Mouse (Mus musculus) lung, postnatal 4 days (tissue): ENCODE results near the gene Gpr179.
"Not testable (repeated sequence)": the region's sequence is repeated elsewhere in the genome, so short reads cannot be mapped to it uniquely, and the experiment has no call there.

Experiments used
- DNase-seq, 2 experiments: peaks; one replicate each; pipeline ENCODE4 v3.0.0; 2021

The Gpr179 gene

DNA sequence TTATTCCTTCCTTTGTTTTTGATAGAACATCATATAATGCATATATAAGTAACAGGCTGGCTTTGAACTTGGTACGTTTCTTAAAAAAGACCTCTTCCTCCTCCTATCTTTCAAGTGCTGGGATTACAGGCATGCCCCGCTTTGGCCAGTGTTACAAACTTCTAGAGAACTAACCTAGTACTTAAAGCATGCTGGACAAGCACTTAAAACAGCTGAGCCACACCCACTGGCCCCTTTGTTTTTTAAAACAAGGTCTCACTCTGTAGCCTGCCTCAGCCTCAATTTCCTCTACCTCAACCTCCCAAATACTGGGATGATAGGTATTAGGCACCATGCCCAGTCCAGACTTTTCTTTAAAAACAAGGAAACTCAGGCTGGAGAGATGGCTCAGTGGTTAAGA lies 2.8 kb upstream of the Gpr179 start:
- DNase-seq, result no peak

GRCm38 (mm10) chr11:97352935-97353597 lies 1.2 kb upstream of the Gpr179 start:
- DNase-seq, result no peak

DNA sequence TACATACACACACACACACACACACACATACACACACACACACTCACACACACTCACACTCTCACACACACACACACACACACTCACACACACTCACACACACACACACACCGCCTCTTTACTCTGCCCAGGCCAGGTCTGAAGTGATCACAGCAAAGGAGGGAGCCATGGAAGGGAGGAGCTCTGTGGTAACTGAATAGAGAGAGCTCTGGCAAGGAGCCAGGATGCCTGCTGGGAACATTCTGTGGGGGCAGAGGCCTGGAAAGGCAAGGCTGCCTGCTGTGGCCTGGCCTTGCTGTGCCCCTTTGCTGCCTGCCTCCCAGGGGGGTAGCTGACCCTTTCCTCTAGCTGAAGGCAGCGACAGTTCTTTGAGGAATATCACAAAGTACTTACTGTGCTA lies 1.8 kb downstream of the Gpr179 start:
- DNase-seq, result peak; percentile 74 to 75

GRCm38 (mm10) chr11:97347291-97347690 lies 4.6 kb downstream of the Gpr179 start:
- no peak for DNase-seq

- no peak for DNase-seq
These were observed 5.5 kb downstream of the Gpr179 start for GRCm38 (mm10) chr11:97346383-97346782.

GRCm38 (mm10) chr11:97345446-97345845 lies 6.4 kb downstream of the Gpr179 start:
- DNase-seq, result no peak

DNA sequence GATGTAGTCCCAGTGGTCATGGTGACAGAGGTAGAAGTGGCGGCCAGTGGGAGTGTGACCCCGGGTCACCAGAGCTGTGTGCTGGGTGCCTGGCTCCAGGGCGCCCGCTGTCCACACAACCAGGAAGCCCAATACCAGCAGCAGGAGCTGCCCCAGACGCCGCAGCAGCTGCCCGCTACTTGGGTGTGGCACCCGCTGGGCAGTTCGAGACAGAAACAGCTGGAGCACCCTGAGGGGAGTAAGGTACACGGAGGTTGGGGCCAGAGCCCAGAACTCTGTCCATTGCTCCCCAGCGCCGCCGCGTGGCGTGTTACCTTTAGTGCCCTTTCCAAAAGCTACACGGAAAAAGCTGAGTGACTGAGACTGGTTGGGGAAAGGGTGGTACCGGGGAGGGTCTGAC lies 8.3 kb downstream of the Gpr179 start:
- DNase-seq, result peak; percentile 43 to 52

- DNase-seq, result no peak
These were observed 8.7 kb downstream of the Gpr179 start for GRCm38 (mm10) chr11:97343175-97343574.

DNA sequence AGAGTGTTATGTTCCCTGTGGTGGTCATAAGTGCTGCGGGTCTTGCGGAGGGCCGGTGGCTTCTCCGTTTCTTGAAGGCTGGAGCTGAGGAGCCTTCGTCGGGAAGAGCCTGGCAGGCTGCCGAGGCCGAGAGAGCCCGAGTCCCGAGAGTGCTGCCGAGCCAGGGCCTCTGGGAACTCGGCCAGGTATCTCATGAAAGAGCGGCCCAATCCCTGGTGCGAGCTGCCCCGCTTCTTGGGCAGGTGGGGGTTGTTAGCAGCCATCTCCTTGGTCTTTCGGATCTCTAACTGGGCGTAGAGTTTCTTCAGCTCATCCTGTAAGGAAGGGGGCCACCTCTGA lies 12.9 kb downstream of the Gpr179 start:
- peak; percentile 78 to 89 for DNase-seq

DNA sequence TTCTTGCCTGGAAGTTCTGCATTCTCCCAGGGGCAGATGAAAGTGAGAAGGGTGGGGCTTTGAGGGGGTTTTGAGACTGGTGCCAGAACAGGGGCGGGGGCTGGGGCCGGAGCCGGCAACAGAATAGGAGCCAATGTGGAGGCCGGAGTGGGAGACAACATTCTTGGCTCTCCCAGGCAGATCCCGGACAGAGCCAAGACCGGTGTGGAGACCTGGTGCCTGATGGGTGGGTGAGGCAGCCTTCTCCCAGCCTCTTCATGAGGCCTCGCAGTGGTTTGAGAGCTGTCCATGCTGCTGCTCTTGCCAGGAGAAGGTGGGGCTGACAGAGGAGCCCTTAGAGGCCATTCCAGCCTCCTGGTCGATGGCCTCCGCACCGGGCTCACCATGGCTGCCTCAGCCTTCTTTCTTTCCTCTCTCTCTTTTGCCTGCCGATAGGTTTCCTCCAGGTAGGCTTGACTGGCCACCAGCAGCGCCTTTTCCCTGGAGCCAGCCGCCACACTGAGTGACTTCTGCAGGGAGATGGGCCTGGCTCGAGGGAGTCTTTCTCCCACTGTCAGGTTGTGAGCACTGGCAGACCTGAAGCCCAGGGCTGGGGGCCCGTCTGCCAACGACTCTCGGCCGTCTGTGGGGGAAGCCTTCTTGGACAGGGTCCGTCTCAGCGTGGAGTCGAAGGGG lies 13.4 kb downstream of the Gpr179 start:
- DNase-seq, result peak; percentile 35 to 73

- no peak for DNase-seq
These were observed 14.5 kb downstream of the Gpr179 start for GRCm38 (mm10) chr11:97337363-97337762.

DNA sequence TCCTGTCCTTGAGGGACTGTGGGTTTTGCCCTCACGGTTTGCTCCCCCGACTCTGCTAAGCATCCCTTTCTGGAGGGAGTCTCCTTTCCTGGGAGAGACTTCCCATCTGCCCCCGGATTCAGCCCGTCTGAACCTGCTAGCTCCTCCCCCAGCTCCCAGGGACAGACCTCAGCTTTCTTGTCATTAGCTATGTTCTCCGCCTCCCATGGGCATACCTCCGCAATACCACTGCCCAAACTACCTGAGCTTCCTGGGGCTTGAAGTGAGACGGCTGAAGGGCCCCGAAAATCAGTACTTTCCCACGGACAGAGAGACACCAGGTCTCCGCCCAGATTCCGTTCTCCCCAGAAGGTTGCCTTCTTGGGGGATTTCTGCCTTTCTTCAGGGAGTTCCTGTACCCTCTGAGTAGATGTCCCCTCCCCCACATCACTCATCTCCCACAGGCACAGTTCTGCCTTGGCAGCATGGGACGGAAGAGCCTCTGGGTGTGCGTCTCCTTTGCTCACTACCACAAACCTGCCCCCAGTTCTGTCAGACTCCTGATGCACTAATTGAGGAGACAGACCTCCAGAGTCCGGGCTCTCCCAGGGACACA lies 15.0 kb downstream of the Gpr179 start:
- no peak for DNase-seq

- DNase-seq, result no peak
These were observed 15.6 kb downstream of the Gpr179 start for GRCm38 (mm10) chr11:97336238-97336637.

DNA sequence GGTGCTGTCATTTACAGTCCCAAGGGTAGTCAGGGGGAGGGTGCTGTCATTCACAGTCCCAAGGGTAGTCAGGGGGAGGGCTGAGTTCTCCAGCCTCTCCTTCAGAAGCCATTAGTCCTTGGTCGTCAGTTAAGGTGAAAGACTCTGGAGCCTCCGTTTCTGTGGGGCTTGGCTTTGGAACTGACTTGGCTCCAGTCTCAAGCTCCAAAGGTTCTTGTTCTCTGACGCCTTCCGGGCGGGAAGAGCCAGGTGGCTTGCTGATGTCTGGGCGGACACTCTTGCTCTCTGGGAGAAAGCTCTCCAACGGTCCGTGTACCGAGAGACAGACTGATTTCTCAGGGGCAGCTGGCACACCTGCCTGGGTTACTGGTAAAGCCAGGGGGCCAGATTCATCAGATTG lies 17.5 kb downstream of the Gpr179 start:
- no peak for DNase-seq

GRCm38 (mm10) chr11:97333896-97334295 lies 18.0 kb downstream of the Gpr179 start:
- no peak for DNase-seq

DNA sequence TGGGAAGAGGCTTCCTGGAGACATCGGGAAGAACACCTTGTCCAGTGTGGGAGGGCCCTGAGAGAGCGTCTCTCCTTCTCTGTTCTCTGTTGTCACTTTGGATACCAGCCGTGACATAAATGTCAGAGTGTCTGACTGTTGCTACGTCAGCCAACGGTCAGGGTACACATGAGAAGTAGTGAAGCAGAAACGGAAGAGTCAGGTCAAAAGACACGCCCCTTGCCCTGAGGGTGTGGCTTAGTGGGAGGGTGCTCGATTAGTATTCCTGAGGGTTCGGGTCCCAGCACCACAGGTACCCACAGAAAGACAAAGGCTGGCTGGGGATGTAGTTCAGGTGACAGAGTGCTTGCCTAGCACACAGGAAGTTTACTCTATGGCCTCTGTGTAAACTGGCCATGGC lies 18.8 kb downstream of the Gpr179 start:
- peak in 1 of 2 experiments; percentile 21 for DNase-seq

DNA sequence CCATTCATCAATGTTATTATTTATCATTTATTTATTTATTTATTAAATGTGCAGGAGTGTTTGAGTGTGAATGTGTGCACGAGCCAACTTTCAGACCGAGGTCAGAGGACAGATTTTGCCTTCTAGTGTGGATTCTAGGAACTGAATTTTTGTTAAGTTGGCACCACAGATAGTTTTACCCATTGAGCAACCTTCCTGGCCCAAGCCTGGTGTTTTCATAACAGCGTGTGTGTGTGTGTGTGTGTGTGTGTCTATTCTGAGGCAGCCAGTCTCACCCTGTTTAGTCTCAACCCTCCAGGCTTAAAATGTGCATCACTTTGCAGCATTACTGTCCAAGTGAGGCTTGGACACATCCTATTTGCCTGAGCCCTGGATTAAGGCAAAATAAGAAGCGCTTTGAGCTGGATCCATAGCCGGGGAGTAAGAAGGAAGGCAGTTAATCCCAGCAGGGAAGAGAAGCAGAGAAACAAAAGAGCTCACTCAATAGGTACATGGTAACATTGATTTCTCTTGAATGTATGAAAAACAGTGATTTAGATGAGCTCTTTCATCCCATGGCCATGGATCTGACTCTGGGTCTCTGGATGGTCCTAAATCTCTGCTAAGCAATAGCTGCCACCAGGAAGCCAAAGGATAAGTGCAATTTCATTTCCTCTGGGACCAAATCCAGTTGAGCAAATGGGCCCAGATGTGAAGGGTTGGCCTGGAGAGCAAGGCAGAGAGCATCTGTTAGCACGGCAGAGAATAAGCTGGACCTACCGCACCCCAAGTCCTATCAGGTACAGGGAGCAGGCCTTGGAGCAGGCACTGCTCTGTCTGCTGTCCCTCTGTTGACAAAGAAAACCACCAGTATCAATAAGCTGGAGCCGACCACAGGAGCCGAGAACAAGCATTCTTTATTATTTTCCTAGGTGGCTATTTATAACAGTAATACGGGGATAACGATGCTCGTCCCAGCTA lies 20.4 kb downstream of the Gpr179 start:
- peak in 1 of 2 experiments; percentile 14 for DNase-seq

DNA sequence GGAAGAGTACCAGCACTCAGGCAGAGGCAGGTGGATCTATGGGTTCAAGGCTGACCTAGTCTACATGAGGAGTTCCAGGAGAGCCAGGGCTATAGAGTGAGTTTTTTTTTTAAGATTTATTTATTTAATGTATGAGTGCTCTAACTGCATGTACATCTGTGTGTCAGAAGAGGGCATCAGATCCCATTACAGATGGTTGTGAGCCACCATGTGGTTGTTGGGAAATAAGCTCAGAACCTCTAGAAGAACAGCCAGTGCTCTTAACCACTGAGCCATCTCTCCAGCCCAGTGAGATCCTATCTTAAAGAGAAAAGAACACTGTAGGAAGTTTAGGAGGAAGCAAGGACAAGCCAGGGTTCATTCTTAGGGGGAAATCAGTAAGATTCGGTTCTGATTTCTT lies 21.6 kb downstream of the Gpr179 start:
- DNase-seq, result no peak

- peak in 1 of 2 experiments; percentile 69 for DNase-seq
These were observed 23.7 kb downstream of the Gpr179 start for GRCm38 (mm10) chr11:97328148-97328547.

DNA sequence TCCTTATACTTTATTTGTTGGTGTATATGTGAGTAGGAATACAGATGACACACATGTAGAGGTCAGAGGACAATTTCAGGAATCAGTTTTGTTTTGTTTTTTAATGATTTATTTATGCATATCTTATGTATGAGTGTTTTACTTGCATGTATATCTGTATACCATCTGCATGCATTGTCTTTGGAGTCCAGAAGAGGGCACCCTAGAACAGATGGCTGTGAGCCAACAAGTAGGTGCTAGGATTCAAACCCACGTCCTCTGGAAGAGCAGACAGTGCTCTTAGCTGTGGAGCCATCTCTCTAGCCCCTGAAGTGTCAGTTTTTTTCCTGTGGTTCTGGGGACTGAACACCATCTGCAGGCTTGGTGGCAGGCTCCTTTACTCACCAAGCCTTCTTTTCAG lies 26.7 kb downstream of the Gpr179 start:
- no peak for DNase-seq

DNA sequence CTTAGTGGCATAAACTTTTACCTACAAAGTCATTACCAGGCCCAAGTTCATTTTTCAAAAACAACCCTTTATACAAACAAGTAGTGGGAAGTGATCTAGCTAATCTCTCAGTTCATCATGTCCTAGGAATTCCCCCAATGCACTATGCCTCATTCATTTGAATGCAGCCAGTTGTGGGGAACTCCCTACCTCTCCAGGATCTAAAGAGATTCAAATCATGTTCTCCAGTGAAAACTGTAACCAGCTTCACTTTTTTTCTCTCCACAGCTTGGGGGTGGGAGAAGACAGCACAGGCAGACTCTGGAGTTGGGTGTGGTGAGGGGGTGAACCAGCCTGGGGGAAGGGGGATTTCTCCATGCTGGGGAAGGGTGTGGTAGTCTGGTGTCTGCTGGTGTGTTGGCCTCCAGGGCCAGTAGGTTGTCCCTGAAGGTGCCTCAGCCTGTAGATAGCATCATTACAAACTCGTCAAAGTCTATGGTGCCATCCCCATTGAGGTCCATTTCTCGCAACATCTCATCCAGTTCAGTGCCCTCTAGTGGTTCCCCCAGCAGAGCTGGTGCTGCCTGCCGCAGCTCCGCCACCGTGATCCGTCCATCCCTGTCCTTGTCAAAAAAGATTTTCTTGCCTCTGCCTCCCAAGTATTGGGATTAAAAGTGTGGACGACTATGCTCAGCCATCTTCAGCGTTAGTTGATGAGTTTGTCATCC lies 29.8 kb downstream of the Gpr179 start:
- not testable (repeated sequence) for DNase-seq

- DNase-seq, result no peak
These were observed 30.7 kb downstream of the Gpr179 start for GRCm38 (mm10) chr11:97321197-97321596.
